In genomic region chr12:21286712-21287650, GRCm38 (mm10) we compare ENCODE assay signal across 8 mouse cellular contexts. TPM values are rescaled to one million over a fixed set of nuclear protein-coding genes. Genes with fewer than 3 reads are reported as not detected.
DNase-seq lines count a peak whose midpoint lies in the region; ATAC-seq and TF ChIP-seq lines count a peak whose summit lies in the region.

No protein-coding gene starts in this region.

- 35% methylated on average over 18 of the region's 18 CpGs for WGBS in heart, embryonic 10.5 days
- 30% methylated on average over 18 of the region's 18 CpGs for WGBS in intestine, embryonic 15.5 days
- 30% methylated on average over 18 of the region's 18 CpGs for WGBS in stomach, embryonic 14.5 days

- H3K27ac ChIP-seq in heart, embryonic 10.5 days: peak overlapping the region; percentile 92
- no peak overlapping the region; the same call in 1 of the 2 replicates for H3K27ac ChIP-seq in ES-E14 (ENCODE audit: insufficient read depth, low read depth, low read length, poor library complexity, severe bottlenecking)
- peak overlapping the region; percentile 93 for H3K27ac ChIP-seq in intestine, embryonic 15.5 days
- H3K27ac ChIP-seq in stomach, embryonic 14.5 days (ENCODE audit: low read length): peak overlapping the region; percentile 89

- no peaks in the 10 kb centered on the region for H3K27me3 ChIP-seq in heart, embryonic 10.5 days (ENCODE audit: insufficient read depth, poor library complexity, severe bottlenecking)
- H3K27me3 ChIP-seq in erythroblast, embryonic 14.5 days (ENCODE audit: control insufficient read depth): no peaks in the 10 kb centered on the region
- no peaks in the 10 kb centered on the region for H3K27me3 ChIP-seq in intestine, embryonic 15.5 days (replicated peaks)
- H3K27me3 ChIP-seq in stomach, embryonic 14.5 days (ENCODE audit: control insufficient read depth, insufficient read depth, low read length): no peaks in the 10 kb centered on the region

- peak overlapping the region; percentile 66 for H3K4me2 ChIP-seq in intestine, embryonic 15.5 days (replicated peaks)
- H3K4me2 ChIP-seq in stomach, embryonic 14.5 days (replicated peaks; ENCODE audit: low read depth, low read length): peak overlapping the region; percentile 78

- peak overlapping the region; percentile 82 for H3K4me3 ChIP-seq in heart, embryonic 10.5 days
- H3K4me3 ChIP-seq in ES-E14 (ENCODE audit: insufficient read depth in 1 of 2, low read depth in 1 of 2, low read length in 2 of 2, poor library complexity in 1 of 2, severe bottlenecking in 1 of 2): peak overlapping the region; percentile 93 to 94
- H3K4me3 ChIP-seq in erythroblast, embryonic 14.5 days (replicated peaks): peak overlapping the region; percentile 93
- H3K4me3 ChIP-seq in intestine, embryonic 15.5 days (replicated peaks): peak overlapping the region; percentile 77
- H3K4me3 ChIP-seq in stomach, embryonic 14.5 days (ENCODE audit: low read depth, low read length): peak overlapping the region; percentile 82

- peak overlapping the region; percentile 92 for H3K9ac ChIP-seq in ES-E14 (ENCODE audit: insufficient read depth, low read depth, low read length, poor library complexity, severe bottlenecking)
- peak overlapping the region; percentile 90 for H3K9ac ChIP-seq in intestine, embryonic 15.5 days
- H3K9ac ChIP-seq in stomach, embryonic 14.5 days (replicated peaks; ENCODE audit: low read depth, low read length): peak overlapping the region; percentile 90

- DNase-seq in heart, embryonic 10.5 days (ENCODE audit: low spot score): no peak
- no peak for DNase-seq in heart, adult 11 months
- no peak for DNase-seq in ES-E14 (ENCODE audit: low read depth, low spot score)
- DNase-seq in lung, postnatal 14 days: peak; percentile 29
- no peak for DNase-seq in left cerebral cortex, postnatal 4 days

- in situ Hi-C loops in ES-E14 (cut with MboI; ENCODE audit: low sequenced_read_pairs in 2 of 2, unreplicated experiment in 2 of 2): no loop called here

- ATAC-seq in intestine, embryonic 15.5 days: peak; percentile 55
- ATAC-seq in stomach, embryonic 14.5 days (ENCODE audit: insufficient number of reproducible peaks, insufficient read depth, low FRiP score, low read depth): no peak

- intact Hi-C loops in left cerebral cortex, postnatal 4 days (cut with DNase I): no loop called here

- peaks cover 20% of the 10 kb centered on the region for H3K36me3 ChIP-seq in heart, embryonic 10.5 days
- peaks cover 5% of the 10 kb centered on the region for H3K36me3 ChIP-seq in ES-E14 (ENCODE audit: control insufficient read depth, insufficient read depth, low read length, poor library complexity, severe bottlenecking)
- peaks cover 22% of the 10 kb centered on the region for H3K36me3 ChIP-seq in erythroblast, embryonic 14.5 days (ENCODE audit: control insufficient read depth)
- H3K36me3 ChIP-seq in intestine, embryonic 15.5 days: peaks cover 5% of the 10 kb centered on the region
- peaks cover 4% of the 10 kb centered on the region for H3K36me3 ChIP-seq in stomach, embryonic 14.5 days (ENCODE audit: control insufficient read depth, insufficient read depth, low read length)

- H3K4me1 ChIP-seq in heart, embryonic 10.5 days: peaks cover 8% of the 10 kb centered on the region; the same call in 1 of the 2 replicates
- peaks cover 0 to 3% of the 10 kb centered on the region in 2 experiments; a peak in 1 of 4 replicates for H3K4me1 ChIP-seq in ES-E14 (ENCODE audit: control insufficient read depth in 2 of 2, insufficient read depth in 2 of 2, low read length in 2 of 2, poor library complexity in 1 of 2)
- H3K4me1 ChIP-seq in erythroblast, embryonic 14.5 days (ENCODE audit: control insufficient read depth): peaks cover 33% of the 10 kb centered on the region
- peaks cover 15% of the 10 kb centered on the region for H3K4me1 ChIP-seq in intestine, embryonic 15.5 days (replicated peaks)
- peaks cover 12% of the 10 kb centered on the region; the same call in 1 of the 2 replicates for H3K4me1 ChIP-seq in stomach, embryonic 14.5 days (ENCODE audit: control insufficient read depth, insufficient read depth, low read length)

- H3K9me3 ChIP-seq in heart, embryonic 10.5 days: no peaks in the 10 kb centered on the region
- H3K9me3 ChIP-seq in ES-E14 (ENCODE audit: control insufficient read depth, insufficient read depth, low read depth, low read length): no peaks in the 10 kb centered on the region
- H3K9me3 ChIP-seq in erythroblast, embryonic 14.5 days (ENCODE audit: control insufficient read depth, low read length): no peaks in the 10 kb centered on the region
- no peaks in the 10 kb centered on the region for H3K9me3 ChIP-seq in intestine, embryonic 15.5 days
- no peaks in the 10 kb centered on the region for H3K9me3 ChIP-seq in stomach, embryonic 14.5 days (ENCODE audit: control insufficient read depth, low read depth, low read length)

TF ChIP-seq in ES-E14, 5 proteins besides CTCF, POLR2A, EP300 and RAD21:
- TF ChIP-seq ZC3H11A (IDR thresholded peaks at IDR 0.05; ENCODE audit: borderline replicate concordance, low read depth, low read length) (no peak), CHD2 (IDR thresholded peaks at IDR 0.05; ENCODE audit: low read depth, low read length) (no peak), ZNF384 (IDR thresholded peaks at IDR 0.05; ENCODE audit: low read depth, low read length) (no peak), MAFK (IDR thresholded peaks at IDR 0.05; ENCODE audit: insufficient read depth, low read depth, low read length) (no peak), HCFC1 (IDR thresholded peaks at IDR 0.05; ENCODE audit: borderline replicate concordance, insufficient read depth, low read length) (no peak)

RNA-seq across cellular contexts. Expression of gene Itgb1bp1, which starts 0.9 kb away (rescaled TPM):
- 39.5 and 40.8 TPM in 2 replicates for polyA plus RNA-seq in heart, embryonic 10.5 days (2016; fragmentation: Nextera tagmentation; extraction: Ambion mirVana)
- total RNA-seq in ES-E14 (2012; rRNA removed): 17.3 and 24.3 TPM in 2 replicates
- polyA plus RNA-seq in erythroblast, embryonic 14.5 days (2012): 0.90 and 1.6 TPM in 2 replicates
- 37.6 and 46.1 TPM in 2 replicates for polyA plus RNA-seq in intestine, embryonic 15.5 days (2015; fragmentation: Nextera tagmentation; extraction: Ambion mirVana)
- 51.0 and 57.6 TPM in 2 replicates for polyA plus RNA-seq in stomach, embryonic 14.5 days (2014; fragmentation: Nextera tagmentation; extraction: Ambion mirVana)
- total RNA-seq in left cerebral cortex, postnatal 4 days (2021): 10 to 100 TPM; 33.4 to 35.3 TPM

RNA-seq across cellular contexts. Expression of gene Cpsf3, which starts 1.8 kb away (rescaled TPM):
- polyA plus RNA-seq in heart, embryonic 10.5 days (2016; fragmentation: Nextera tagmentation; extraction: Ambion mirVana): 91.9 and 106 TPM in 2 replicates
- 49.6 and 57.5 TPM in 2 replicates for total RNA-seq in ES-E14 (2012; rRNA removed)
- polyA plus RNA-seq in erythroblast, embryonic 14.5 days (2012): 0.22 and 0.28 TPM in 2 replicates
- 106 and 107 TPM in 2 replicates for polyA plus RNA-seq in intestine, embryonic 15.5 days (2015; fragmentation: Nextera tagmentation; extraction: Ambion mirVana)
- 105 and 112 TPM in 2 replicates for polyA plus RNA-seq in stomach, embryonic 14.5 days (2014; fragmentation: Nextera tagmentation; extraction: Ambion mirVana)
- total RNA-seq in left cerebral cortex, postnatal 4 days (2021): 10 to 100 TPM; 54.6 to 58.0 TPM

RNA-seq across cellular contexts. Expression of gene Iah1, which starts 29.2 kb away (rescaled TPM):
- 38.9 and 40.8 TPM in 2 replicates for polyA plus RNA-seq in heart, embryonic 10.5 days (2016; fragmentation: Nextera tagmentation; extraction: Ambion mirVana)
- 24.2 and 29.3 TPM in 2 replicates for total RNA-seq in ES-E14 (2012; rRNA removed)
- polyA plus RNA-seq in erythroblast, embryonic 14.5 days (2012): 4.9 and 5.7 TPM in 2 replicates
- 58.8 and 63.7 TPM in 2 replicates for polyA plus RNA-seq in intestine, embryonic 15.5 days (2015; fragmentation: Nextera tagmentation; extraction: Ambion mirVana)
- polyA plus RNA-seq in stomach, embryonic 14.5 days (2014; fragmentation: Nextera tagmentation; extraction: Ambion mirVana): 46.6 and 49.5 TPM in 2 replicates
- total RNA-seq in left cerebral cortex, postnatal 4 days (2021): 10 to 100 TPM; 18.7 to 22.2 TPM

Comparison
In these comparisons a context has a peak if more than half of its experiments do, and no peak if none do; other contexts are left out.
1. RNA of gene Itgb1bp1, which starts 0.9 kb away (polyA plus RNA-seq): 51.0 to 57.6 TPM in stomach, embryonic 14.5 days, 39.5 to 40.8 TPM in heart, embryonic 10.5 days and 37.6 to 46.1 TPM in intestine, embryonic 15.5 days; 0.90 to 1.6 TPM in erythroblast, embryonic 14.5 days; every median in the first group is over 10 times any median in the second.
2. RNA of gene Cpsf3, which starts 1.8 kb away (polyA plus RNA-seq): 106 to 107 TPM in intestine, embryonic 15.5 days, 91.9 to 106 TPM in heart, embryonic 10.5 days and 105 to 112 TPM in stomach, embryonic 14.5 days; 0.22 to 0.28 TPM in erythroblast, embryonic 14.5 days; every median in the first group is over 10 times any median in the second.
3. Peak in every context shown above with its lines, with median percentiles within 50 percentile points of each other: H3K4me3 ChIP-seq and H3K9ac ChIP-seq.